Mouse (Mus musculus): ENCODE results near the gene Lrrfip1. TPM values are rescaled to one million over a fixed set of nuclear protein-coding genes. Genes with fewer than 3 reads are reported as not detected.

Gene Lrrfip1
- polyA plus RNA-seq, 1 experiment, result 80.0 TPM

DNA sequence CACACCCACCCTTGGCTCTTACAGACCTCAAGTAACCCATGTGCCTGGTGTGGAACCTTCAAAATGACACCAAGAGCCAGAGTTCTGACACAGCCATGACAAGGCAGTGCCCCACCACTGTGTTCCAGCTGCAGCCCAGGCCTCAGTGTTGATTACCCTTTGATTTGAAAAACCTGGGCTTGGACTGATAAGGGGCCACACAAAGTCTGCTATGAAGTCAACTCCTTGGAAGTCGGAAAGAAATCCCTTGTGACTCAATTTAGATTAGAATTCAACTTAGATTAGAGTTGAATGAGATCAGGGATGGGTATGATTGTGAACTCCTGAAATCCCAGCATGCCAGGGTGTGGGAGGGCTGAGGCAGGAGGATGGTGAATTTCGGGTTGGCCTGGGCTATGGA is 68.1 kb downstream of the Lrrfip1 start:
- no peak overlapping the region for H3K27ac ChIP-seq (ENCODE audit: insufficient read depth, low read length)
- H3K4me3 ChIP-seq (ENCODE audit: insufficient read depth, low read length), result no peak overlapping the region
- TF ChIP-seq POLR2A (IDR thresholded peaks at IDR 0.05; ENCODE audit: extremely low read depth, insufficient read depth, low read length) (no peak), CTCF (IDR thresholded peaks at IDR 0.05; ENCODE audit: extremely low read depth, insufficient read depth, low read length) (no peak)
- H3K4me1 ChIP-seq (ENCODE audit: control insufficient read depth, insufficient read depth, low read length), result peaks cover 17% of the 10 kb centered on the region

DNA sequence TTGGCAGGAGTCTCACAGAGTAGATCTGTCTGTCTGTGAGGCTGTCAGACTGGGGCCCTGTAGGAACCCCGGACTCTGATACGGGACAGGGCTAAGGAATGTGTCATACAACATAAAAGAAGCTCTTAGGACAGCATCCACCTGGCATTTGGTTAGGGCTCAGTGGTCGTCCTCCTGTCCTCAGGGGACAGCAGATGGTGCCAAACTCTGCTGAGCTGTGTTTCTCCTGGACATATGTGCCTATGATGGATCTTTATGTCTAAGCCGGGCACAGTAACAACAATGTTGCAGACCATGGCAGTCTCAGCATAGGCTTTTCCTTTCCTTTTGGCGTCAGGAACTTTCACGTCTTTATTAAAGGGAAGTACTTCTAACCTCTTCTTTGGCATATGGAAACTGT is 69.2 kb downstream of the Lrrfip1 start:
- H3K27ac ChIP-seq (ENCODE audit: insufficient read depth, low read length), result no peak overlapping the region
- TF ChIP-seq POLR2A (IDR thresholded peaks at IDR 0.05; ENCODE audit: extremely low read depth, insufficient read depth, low read length), result no peak
- H3K4me3 ChIP-seq (ENCODE audit: insufficient read depth, low read length), result no peak overlapping the region
- peaks cover 12% of the 10 kb centered on the region for H3K4me1 ChIP-seq (ENCODE audit: control insufficient read depth, insufficient read depth, low read length)

DNA sequence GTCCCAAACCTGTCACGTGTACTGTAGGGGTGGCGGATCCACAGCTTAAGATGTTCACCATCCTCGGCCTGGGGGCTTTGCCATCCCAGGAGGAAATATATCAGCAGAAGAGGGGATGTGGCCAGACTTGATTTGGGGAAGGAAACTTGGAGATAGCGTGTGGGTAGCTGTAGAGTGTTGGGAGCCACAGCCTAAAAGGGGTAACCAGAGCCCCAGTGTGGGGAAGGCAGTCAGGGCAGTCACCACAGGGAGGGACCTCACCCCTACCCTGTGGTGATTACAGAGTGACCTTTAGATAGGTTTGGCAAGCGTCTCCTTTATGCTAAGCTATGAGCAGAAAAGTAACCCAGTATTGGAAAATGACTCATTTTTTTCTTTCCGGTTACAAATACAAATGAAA is 71.0 kb downstream of the Lrrfip1 start:
- Histone ChIP-seq H3K4me1 (ENCODE audit: control insufficient read depth, insufficient read depth, low read length) (peaks cover 6% of the 10 kb centered on the region), H3K27ac (ENCODE audit: insufficient read depth, low read length) (no peak overlapping the region), H3K4me3 (ENCODE audit: insufficient read depth, low read length) (no peak overlapping the region)
- TF ChIP-seq POLR2A (IDR thresholded peaks at IDR 0.05; ENCODE audit: extremely low read depth, insufficient read depth, low read length) (no peak), CTCF (IDR thresholded peaks at IDR 0.05; ENCODE audit: extremely low read depth, insufficient read depth, low read length) (no peak)

DNA sequence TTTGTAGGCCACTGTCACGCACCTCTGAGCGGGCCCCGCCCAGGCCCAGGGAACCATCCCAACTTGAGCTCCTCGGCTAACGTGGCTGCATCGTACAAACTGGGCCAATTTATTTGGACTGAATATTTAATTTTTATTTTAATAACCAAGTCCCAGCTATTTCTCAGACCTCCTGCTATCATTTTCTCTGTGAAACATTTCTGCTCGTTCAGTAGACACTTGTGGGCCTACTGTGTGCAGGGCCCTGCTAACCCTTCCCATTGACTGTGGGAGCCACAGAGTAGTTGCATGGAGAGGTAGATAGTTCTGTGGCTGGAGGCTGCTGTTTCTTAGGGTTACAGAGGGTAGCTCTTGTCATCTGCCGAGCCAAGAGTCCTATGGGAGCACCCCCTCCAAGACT is 72.0 kb downstream of the Lrrfip1 start:
- no peak overlapping the region for H3K27ac ChIP-seq (ENCODE audit: insufficient read depth, low read length)
- H3K4me3 ChIP-seq (ENCODE audit: insufficient read depth, low read length), result no peak overlapping the region
- H3K4me1 ChIP-seq (ENCODE audit: control insufficient read depth, insufficient read depth, low read length), result peaks cover 2% of the 10 kb centered on the region; the same call in 1 of the 2 replicates
- TF ChIP-seq CTCF (IDR thresholded peaks at IDR 0.05; ENCODE audit: extremely low read depth, insufficient read depth, low read length), result no peak
- TF ChIP-seq POLR2A (IDR thresholded peaks at IDR 0.05; ENCODE audit: extremely low read depth, insufficient read depth, low read length), result no peak

DNA sequence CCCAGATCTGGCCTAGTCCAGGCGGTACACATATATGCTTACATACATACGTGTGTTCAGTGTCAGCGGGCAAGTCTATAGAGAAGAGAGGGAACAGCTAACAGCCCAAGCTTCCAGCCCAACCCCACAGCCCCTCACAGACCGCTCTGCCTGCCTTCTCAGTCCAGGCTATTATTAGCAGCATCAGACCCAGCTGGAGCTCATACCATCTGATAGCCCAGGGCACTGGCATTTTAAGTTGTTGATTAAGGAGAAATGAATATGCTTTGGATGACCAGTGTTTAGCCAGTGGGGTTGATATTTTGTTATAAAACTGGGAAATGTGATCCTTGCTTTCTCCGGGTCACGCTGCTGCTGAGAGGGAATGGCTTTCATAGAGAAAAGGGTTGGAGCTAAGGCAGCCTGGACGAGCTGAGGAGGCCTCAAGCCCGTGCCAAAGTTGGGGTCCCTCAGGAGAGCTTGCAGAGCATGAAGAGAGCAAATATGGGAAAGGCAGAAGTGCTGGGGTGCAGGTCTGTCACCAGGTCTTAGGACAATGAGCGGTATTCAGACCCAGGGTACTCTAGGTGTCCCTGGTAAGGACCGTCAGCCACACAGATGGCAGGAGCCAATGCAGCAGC is 73.2 kb downstream of the Lrrfip1 start:
- Histone ChIP-seq H3K4me3 (ENCODE audit: insufficient read depth, low read length) (no peak overlapping the region), H3K4me1 (ENCODE audit: control insufficient read depth, insufficient read depth, low read length) (no peaks in the 10 kb centered on the region; the same call in 1 of the 2 replicates), H3K27ac (ENCODE audit: insufficient read depth, low read length) (no peak overlapping the region)
- TF ChIP-seq CTCF (IDR thresholded peaks at IDR 0.05; ENCODE audit: extremely low read depth, insufficient read depth, low read length), result no peak
- no peak for TF ChIP-seq POLR2A (IDR thresholded peaks at IDR 0.05; ENCODE audit: extremely low read depth, insufficient read depth, low read length)

DNA sequence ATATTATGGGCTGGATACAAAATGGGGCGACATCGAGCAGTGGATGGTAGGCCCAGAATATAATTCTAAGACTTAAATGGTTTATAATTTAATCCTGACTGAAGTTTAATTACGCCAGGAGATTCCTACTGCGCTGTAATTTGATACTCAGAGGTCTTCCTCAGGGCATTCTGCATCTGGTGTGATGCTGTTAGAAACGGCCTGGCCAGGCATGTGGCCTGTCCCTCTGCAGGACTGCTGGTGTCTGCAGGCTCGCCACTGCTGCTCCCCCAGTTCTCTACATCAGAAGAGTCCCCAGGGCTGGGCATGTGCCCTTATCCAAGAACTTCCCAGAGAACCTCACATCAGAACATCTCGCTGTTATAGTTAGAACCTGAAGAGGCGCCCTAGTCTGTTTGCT is 78.4 kb downstream of the Lrrfip1 start:
- Histone ChIP-seq H3K27ac (ENCODE audit: insufficient read depth, low read length) (no peak overlapping the region), H3K4me1 (ENCODE audit: control insufficient read depth, insufficient read depth, low read length) (no peaks in the 10 kb centered on the region), H3K4me3 (ENCODE audit: insufficient read depth, low read length) (no peak overlapping the region)
- TF ChIP-seq POLR2A (IDR thresholded peaks at IDR 0.05; ENCODE audit: extremely low read depth, insufficient read depth, low read length) (no peak), CTCF (IDR thresholded peaks at IDR 0.05; ENCODE audit: extremely low read depth, insufficient read depth, low read length) (no peak)

DNA sequence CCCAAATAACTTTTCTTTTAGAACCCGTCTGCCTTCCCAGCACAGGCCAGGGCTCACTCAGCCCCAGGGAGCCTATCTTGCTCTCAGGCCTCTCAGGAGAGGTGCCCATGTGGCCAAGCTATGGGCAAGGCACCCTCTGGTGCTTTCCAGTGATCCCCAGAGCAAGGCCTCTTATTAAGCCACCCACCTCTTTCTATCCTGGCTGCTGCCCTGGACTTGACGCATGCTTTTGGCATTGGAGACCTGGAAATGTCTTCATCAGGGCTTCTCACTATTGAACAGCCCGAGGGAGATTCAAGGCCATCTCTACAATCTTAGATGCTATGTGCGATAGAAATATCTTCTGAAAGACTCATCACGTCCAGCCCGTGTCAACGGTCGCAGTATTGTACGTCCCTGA is 78.9 kb downstream of the Lrrfip1 start:
- no peak overlapping the region for H3K27ac ChIP-seq (ENCODE audit: insufficient read depth, low read length)
- no peak overlapping the region for H3K4me3 ChIP-seq (ENCODE audit: insufficient read depth, low read length)
- no peak for TF ChIP-seq CTCF (IDR thresholded peaks at IDR 0.05; ENCODE audit: extremely low read depth, insufficient read depth, low read length)
- TF ChIP-seq POLR2A (IDR thresholded peaks at IDR 0.05; ENCODE audit: extremely low read depth, insufficient read depth, low read length), result no peak
- no peaks in the 10 kb centered on the region for H3K4me1 ChIP-seq (ENCODE audit: control insufficient read depth, insufficient read depth, low read length)

DNA sequence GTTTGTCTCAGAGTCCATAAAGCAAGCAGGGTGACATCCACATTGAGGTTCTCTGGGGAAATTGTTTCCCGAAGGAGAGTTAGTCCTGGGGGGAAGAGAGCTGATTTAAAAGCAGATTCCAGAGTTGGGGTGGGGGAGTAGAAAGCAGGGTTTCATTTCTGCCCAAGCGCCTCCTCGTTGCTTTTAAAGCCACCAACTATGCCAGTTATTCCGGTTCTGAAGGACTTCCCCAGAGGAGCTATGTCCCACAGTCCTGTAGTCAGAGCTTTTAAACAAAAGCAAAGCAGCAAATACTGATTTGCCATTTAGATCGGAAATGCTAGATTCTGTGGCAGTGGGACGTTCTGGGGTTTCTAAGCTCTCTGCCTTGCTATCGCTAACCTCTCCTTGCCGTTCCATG is 79.4 kb downstream of the Lrrfip1 start:
- no peak overlapping the region for H3K27ac ChIP-seq (ENCODE audit: insufficient read depth, low read length)
- TF ChIP-seq POLR2A (IDR thresholded peaks at IDR 0.05; ENCODE audit: extremely low read depth, insufficient read depth, low read length) (no peak), CTCF (IDR thresholded peaks at IDR 0.05; ENCODE audit: extremely low read depth, insufficient read depth, low read length) (no peak)
- H3K4me1 ChIP-seq (ENCODE audit: control insufficient read depth, insufficient read depth, low read length), result no peaks in the 10 kb centered on the region; the same call in 1 of the 2 replicates
- no peak overlapping the region for H3K4me3 ChIP-seq (ENCODE audit: insufficient read depth, low read length)

DNA sequence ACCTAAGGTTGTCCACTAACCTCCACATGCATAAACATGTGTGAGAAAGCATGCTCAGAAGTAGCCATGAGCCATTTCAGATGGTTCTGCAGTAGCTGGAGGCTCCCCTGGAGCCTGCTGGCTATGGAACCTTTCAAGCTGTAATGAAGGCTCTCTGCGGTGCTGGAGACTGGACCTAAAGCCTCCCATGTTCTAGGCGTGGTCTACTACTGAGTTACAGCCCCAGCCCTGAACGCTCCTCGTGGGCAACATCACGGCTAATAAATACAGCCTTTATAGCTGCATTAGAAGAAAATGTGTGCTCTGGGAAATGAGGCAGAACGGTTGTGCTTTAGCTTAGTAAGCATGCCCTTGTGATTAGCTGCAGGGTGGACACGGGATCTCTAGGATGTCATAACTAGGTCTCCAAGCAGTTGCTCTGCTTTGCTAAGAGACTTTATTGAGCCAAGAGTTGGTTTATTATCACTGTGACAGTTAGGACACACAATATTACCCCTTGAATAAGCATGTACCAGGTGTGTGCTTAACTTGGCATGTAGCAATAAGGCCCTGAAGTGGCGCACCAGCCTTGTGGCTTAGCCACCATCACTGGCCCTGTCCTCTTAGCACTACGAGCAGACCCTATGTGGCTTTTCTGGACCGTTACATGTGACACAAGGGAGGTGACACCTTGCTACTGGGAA is 81.3 kb downstream of the Lrrfip1 start:
- no peak for TF ChIP-seq CTCF (IDR thresholded peaks at IDR 0.05; ENCODE audit: extremely low read depth, insufficient read depth, low read length)
- no peak for TF ChIP-seq POLR2A (IDR thresholded peaks at IDR 0.05; ENCODE audit: extremely low read depth, insufficient read depth, low read length)
- H3K27ac ChIP-seq (ENCODE audit: insufficient read depth, low read length), result no peak overlapping the region
- H3K4me3 ChIP-seq (ENCODE audit: insufficient read depth, low read length), result no peak overlapping the region
- peaks cover 1% of the 10 kb centered on the region; the same call in 1 of the 2 replicates for H3K4me1 ChIP-seq (ENCODE audit: control insufficient read depth, insufficient read depth, low read length)

DNA sequence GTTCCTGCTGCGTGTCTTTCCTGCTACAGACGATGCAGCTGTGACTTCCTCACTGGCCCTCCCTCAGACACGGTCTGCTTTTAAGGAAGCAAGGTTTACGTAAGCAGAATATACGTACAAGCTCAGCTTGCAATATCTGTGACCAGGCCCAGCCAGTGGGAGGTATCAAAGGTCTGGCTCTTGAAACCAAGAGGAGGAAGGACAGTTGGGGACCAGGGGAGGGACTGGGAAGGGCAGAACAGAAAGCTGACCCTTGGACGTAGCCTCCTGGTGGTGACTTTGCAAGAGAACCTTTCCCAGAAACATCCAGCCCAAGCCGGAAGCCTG is 81.8 kb downstream of the Lrrfip1 start:
- Histone ChIP-seq H3K4me1 (ENCODE audit: control insufficient read depth, insufficient read depth, low read length) (peaks cover 1% of the 10 kb centered on the region; the same call in 1 of the 2 replicates), H3K4me3 (ENCODE audit: insufficient read depth, low read length) (no peak overlapping the region), H3K27ac (ENCODE audit: insufficient read depth, low read length) (no peak overlapping the region)
- TF ChIP-seq CTCF (IDR thresholded peaks at IDR 0.05; ENCODE audit: extremely low read depth, insufficient read depth, low read length) (no peak), POLR2A (IDR thresholded peaks at IDR 0.05; ENCODE audit: extremely low read depth, insufficient read depth, low read length) (no peak)
